Mouse (Mus musculus) lung, adult 18-20 months (tissue): Measurements from ENCODE around the gene Dazl.

Experiments used
- DNase-seq, 2 experiments: peaks; one replicate each; pipeline ENCODE4 v3.0.0; 2022; ENCODE audit warnings: mixed read lengths in 2 of 2

The Dazl gene

GRCm38 (mm10) chr17:50293241-50293731, at the start of gene Dazl:
Dazl (minus strand) TSS chr17:50293636.
- DNase-seq = peak; percentile 3 to 7

DNA sequence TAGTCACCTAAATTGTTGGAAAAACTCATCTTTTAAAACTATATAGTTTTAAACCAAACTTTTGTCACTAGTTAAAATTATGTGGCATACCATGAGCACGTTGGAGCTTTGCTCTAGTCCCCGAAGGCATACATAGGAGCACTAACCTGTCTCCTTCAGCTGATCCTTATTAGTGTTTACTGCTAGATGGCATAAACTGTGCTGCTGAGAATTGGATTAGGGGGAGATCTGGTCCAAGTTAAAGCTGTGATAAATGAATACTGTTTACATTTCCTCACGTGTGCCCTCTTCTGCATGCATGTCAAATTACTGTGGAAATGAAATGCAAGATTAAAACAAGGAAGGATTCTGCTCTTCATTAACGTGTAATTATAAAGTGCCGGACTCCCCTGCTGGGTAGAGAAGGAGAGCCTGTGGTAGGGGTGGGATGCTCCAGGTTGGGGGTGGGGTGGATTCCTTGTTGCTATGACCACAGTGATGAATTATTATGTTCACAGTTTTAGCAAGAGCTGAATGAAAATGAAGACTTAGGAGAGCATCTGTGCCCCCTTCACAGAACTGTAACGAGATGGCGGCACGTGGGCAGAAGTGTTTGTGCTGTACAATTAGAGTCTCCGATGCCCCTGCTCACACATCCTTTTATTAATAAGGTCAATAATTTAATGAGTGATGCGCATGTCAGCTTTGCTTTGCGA, 48.6 kb upstream of the Dazl start:
- no peak for DNase-seq

DNA sequence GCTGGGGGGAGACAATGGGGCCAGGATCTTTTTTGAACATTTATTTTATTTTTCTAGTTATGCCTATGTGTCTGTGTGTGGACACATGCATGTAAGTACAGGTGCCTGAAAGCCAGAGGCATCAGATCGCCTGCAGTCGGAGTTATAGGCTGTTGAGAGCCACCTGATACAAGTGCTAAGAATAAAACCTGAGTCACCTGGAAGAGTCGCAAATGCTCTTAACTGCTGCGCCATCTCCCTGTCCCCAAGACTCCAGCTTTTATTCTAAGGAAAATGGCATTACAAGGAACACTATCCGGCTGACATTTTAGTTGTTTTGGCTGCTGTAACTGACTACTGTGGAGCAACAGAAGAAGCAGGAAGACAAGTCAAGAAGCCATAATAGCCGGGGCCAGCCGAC, 45.5 kb upstream of the Dazl start:
- DNase-seq = no peak

GRCm38 (mm10) chr17:50335776-50336175, 42.3 kb upstream of the Dazl start:
- DNase-seq = no peak

DNA sequence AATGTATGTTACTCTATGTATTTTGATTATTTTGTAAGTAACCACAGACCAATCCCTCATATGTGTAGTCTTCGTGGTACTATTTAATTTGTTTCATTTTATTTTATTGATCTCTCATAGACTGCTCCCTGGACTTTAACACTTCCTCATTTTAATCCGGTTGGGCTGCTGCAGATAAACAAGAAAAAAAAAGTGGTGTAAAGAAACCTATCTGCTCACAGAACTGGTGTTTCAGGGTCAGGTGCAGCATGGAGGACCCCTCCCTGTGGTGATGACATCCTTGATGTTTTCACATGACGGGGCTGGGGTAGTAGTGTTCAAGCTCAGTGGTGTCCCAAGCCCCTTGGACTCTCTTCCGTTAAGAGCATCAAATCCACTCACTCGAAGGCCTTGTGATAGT, 41.3 kb upstream of the Dazl start:
- no peak for DNase-seq

DNA sequence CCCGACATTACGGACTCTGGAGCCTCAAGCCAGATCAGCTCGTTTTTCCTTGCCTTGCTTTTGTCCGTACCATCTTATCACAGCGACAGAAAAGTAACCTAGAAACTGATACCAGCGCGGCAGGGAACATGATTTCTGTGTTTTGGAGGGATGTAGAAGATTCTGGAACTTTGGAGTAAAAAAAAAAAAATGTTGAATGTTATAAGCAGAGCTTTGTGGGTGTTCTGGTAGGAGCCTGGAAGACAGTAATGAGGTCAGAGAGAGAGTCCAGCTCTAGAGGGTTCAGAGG, 38.5 kb upstream of the Dazl start:
- DNase-seq = no peak

GRCm38 (mm10) chr17:50331171-50332011, 38.0 kb upstream of the Dazl start:
- peak; percentile 7 to 8 for DNase-seq

DNA sequence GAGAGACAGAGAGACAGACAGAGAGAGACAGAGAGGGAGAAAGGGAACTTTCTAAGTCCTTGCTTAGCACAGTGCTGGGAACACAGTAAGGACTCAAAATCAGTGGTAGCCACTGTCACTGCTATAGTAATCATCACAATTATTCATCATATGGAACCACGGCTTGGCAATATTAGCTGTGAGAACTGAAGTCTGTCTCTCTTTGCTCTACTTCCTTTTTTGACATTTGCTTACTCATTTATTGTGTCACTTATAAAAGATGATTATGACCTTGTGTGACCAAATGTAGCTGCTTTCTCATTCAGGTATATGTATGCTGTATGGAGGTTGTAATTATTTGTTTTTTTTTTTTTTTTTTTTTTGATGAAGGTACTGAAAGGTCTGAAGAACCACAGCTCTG, 36.8 kb upstream of the Dazl start:
- DNase-seq = no peak

- DNase-seq = no peak
Observed at GRCm38 (mm10) chr17:50324658-50325057, 31.2 kb upstream of the Dazl start.

DNA sequence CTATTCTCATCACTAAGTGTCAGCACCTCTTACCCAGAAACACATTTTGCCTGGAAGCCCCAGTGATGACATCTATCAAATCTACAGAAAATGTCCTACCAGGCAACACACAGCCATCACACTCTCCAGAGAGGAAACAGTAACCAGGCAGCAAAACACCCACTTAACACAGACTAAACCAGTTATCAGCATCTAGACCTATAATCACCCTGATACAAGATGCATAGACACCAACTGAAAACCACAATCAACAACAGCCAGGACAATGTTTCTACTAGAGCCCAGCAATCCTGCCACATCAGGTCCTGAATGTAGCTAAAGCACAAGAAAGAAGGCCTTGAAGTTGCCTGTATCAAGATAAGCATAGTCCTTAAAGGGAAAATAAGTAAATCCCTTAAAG, 25.4 kb upstream of the Dazl start:
- no peak for DNase-seq

GRCm38 (mm10) chr17:50316216-50317150, 23.0 kb upstream of the Dazl start:
- no peak for DNase-seq

GRCm38 (mm10) chr17:50310148-50310802, 16.8 kb upstream of the Dazl start:
- DNase-seq = no peak

DNA sequence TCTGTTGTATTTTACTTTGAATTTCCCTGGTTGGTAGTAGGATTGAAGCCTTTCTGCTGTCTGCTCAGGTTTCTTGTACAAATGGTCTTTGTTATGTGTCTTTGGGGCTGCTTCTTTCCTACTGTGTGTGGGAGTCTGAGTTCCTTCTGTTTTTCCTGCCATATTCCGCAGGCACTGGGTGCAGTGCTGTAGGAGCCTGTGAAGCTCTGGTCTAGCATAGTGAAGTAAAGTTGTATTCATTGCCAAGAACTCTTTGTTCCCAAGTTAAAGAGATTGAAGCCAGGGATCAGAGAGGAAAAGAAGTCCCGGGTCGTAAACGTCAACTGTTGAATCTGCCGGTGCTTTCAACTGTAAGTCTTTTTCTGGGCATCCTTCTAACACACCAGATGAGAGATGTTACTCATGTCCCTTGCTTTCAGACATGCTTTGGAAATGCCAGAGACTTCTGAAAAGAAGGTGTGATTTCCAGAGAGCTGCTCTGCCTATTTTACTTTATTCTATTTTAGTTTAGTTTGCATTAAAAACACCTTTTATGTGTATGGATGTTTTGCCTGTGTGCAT, 16.2 kb upstream of the Dazl start:
- DNase-seq = no peak

GRCm38 (mm10) chr17:50308880-50309279, 15.4 kb upstream of the Dazl start:
- no peak for DNase-seq

DNA sequence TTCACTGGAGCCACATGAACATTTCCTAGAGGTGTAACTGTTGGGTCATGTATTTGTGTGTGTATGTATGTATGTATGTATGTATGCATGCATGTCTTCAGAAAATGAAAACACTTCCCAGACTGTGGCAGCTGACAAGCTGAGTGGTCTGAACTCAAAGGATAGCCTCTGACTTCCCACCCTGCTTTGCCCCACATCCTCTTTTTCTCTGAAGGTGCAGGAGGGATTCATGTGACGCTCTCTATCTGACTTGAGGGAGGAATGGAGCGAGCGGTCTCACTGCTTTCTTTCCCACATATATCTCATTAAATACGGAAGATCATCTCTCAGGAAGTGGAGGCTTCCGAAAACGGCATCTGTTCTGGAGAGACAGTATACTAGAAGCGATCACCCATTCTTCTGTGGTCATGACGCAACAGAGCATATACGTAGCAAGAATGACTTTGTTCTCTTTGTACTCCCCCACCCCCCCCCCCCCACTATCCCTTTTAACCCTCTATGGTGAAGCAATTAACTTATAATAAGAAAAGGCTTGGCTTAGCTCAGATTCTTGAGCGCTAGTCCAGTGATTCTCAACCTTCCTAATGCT, 14.7 kb upstream of the Dazl start:
- no peak for DNase-seq

DNA sequence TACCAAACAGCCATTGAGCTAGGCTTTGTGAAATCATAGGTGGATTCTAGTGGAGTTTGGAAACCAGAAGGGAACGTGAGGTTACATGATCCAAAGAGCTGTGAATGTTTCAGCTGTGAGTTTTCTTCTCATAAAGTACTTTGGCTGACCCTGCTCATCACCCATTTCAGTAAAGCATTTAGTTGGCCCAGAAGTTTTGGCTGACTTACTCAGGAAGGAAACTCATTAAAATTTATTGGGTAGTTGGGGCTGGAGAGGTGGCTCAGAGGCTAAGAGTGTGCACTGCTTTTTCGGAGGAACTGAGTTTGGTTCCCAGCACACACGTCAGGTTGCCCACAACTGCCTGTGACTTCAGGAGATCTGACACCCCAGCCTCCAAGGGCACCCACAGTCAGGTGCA, 9.4 kb upstream of the Dazl start:
- no peak for DNase-seq

- no peak for DNase-seq
Observed at GRCm38 (mm10) chr17:50300171-50300841, 6.9 kb upstream of the Dazl start.

GRCm38 (mm10) chr17:50298821-50299220, 5.4 kb upstream of the Dazl start:
- no peak for DNase-seq

GRCm38 (mm10) chr17:50294726-50295125, 1.3 kb upstream of the Dazl start:
- DNase-seq = no peak

DNA sequence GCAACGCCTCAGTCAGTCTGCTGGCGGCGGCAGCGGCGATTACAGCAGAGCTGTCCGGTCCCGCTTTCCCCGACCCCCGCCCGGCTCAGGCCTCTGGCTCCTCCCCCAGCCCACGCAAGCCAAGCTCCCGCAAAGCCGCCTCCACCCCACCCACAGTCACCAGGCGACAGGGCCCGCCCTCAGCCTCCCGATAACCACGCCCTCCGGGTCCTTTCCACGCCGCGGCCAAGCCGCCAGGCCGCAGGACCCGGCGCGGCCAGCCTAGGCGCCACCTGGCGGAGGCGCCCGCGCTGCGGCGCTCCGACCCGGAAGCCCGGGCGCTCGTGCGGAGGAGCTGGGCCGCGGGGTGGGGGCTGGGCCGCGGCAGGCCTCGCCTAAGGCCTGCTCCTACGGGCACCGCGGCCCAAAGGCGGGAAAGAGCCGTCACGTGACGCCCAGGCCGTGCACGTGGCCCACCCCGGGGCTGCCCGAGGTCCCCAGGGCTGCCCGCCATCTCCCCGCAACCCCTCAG, 720 bp downstream of the Dazl start:
- peak; percentile 90 to 93 for DNase-seq
